Mouse (Mus musculus) limb, embryonic 10.5 days (tissue): Measurements from ENCODE around the gene Eif5a. TPM values are rescaled to one million over a fixed set of nuclear protein-coding genes. Genes with fewer than 3 reads are reported as not detected.
A peak's percentile ranks its signal among the peaks of the same experiment; 100 is the strongest.

Experiments used
- DNase-seq: peaks from one replicate; pipeline ENCODE4 v3.0.0-alpha.2; 2017; ENCODE audit warnings: low spot score
- H3K27ac ChIP-seq: fragments of 300-500 bp; sonication (generic); 2 replicates; pipeline ENCODE4 v1.5.1; 2016; ENCODE audit warnings: mild to moderate bottlenecking
- H3K27me3 ChIP-seq: fragments of 300-500 bp; sonication (generic); 2 replicates; pipeline ENCODE4 v1.6.1; 2016; ENCODE audit warnings: low read depth, mild to moderate bottlenecking; ENCODE audit not compliant: poor library complexity, severe bottlenecking
- H3K36me3 ChIP-seq: fragments of 300-500 bp; sonication (generic); 2 replicates; pipeline ENCODE4 v1.6.1; 2016; ENCODE audit warnings: mild to moderate bottlenecking, moderate library complexity
- H3K4me1 ChIP-seq: fragments of 300-500 bp; sonication (generic); 2 replicates; pipeline ENCODE4 v1.6.1; 2016
- H3K4me3 ChIP-seq: fragments of 300-500 bp; sonication (generic); 2 replicates; pipeline ENCODE4 v1.5.1; 2016; ENCODE audit warnings: mild to moderate bottlenecking, moderate library complexity
- H3K9me3 ChIP-seq: fragments of 300-500 bp; sonication (generic); replicated peaks from 2 replicates; pipeline ENCODE4 v1.6.1; 2016; ENCODE audit warnings: mild to moderate bottlenecking
- WGBS: fragments of 180-500 bp; shearing (Covaris S2); methylation state at CpG from one replicate; pipeline ENCODE4 v1.1.7; 2016; 5-methylcytosine and 5-hydroxymethylcytosine counted together
- polyA plus RNA-seq: library from polyadenylated mRNA; unstranded; fragments of >200 nt; fragmentation: Nextera tagmentation; extraction: Ambion mirVana; gene quantifications from 2 replicates; pipeline ENCODE4 v1.2.1, GENCODE M21; 2016

Gene Eif5a
- polyA plus RNA-seq = 3,029 and 3,766 TPM in 2 replicates

DNA sequence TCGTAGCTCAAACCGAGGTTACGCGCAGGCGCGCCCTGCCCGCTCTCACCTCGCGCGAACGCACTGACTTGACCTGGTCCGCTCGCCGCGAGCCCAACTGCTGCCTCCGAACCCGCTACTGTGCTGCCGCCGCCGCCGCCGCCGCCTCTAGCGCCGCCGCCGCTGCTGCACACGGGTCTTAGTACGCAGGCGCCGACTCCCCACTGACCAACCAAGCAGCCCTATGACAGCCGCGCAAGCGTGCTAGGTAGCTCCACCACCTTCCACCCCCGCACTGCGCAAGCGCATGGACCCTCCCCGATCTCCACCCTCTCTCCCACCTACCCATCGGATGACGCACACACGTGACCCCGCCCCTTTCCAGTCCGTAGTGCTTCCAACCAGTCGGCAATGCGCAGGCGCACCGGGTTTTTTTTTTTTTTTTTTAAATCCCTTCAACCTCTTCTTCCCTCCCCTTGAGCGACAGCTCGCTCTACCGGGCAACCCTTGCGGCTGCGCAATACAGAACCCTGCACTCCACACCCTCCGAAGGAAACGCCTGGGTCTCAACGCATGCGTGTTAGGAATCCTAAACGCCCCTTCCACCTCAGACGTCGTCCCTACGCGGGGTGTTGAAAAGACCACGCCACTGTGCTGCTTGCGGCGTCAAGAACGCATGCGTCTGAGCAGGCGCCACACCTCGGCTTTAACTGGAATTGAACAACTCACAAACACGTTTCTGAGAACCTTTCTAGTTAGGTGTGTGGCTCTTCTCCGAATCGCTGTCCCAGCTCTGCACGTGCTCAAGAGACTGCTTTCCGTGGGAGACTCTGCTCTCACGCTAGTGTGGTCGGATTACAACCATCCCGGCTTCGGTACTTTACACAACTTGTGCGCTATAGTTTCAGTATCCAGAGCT is at the start of gene Eif5a:
Gene Eif5a (minus strand): TSS at position 845 of the 898 bp plus-strand sequence.
- no peaks in the 10 kb centered on the region for H3K9me3 ChIP-seq
- H3K4me3 ChIP-seq = peak within 1 kb of the TSS; percentile 100
- peak; percentile 100 for DNase-seq
- peaks cover 40% of the 10 kb centered on the region for H3K4me1 ChIP-seq
- peak within 1 kb of the TSS; percentile 99 for H3K27ac ChIP-seq
- H3K36me3 ChIP-seq = peaks cover 35% of the 10 kb centered on the region
- under 1% methylated on average over 78 of the region's 78 CpGs for WGBS
- H3K27me3 ChIP-seq = no peaks in the 10 kb centered on the region

DNA sequence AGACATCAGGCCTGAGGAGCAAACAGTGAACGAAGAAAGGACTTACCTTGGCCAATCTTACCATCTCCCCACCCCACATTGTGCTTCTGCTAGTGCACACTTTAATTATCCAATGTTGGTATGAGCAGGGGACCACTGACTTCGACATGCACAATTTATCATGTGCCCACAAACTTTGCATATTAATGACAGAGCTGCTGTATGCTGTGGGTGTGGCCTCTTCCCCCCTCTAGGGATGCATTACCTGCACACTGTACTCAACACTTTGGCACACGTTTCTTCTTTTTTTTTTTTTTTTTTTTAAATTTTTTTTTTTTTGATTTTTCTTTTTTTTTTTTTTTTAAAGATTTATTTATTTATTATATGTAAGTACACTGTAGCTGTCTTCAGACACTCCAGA is 49.0 kb upstream of the Eif5a start:
- Histone ChIP-seq H3K9me3 (no peaks in the 10 kb centered on the region), H3K36me3 (peaks cover 83% of the 10 kb centered on the region), H3K27me3 (peaks cover 32% of the 10 kb centered on the region), H3K4me1 (peaks cover 11% of the 10 kb centered on the region), H3K4me3 (no peak overlapping the region), H3K27ac (no peak overlapping the region)
- DNase-seq = no peak
- WGBS = 93% methylated on average over 3 of the region's 3 CpGs

DNA sequence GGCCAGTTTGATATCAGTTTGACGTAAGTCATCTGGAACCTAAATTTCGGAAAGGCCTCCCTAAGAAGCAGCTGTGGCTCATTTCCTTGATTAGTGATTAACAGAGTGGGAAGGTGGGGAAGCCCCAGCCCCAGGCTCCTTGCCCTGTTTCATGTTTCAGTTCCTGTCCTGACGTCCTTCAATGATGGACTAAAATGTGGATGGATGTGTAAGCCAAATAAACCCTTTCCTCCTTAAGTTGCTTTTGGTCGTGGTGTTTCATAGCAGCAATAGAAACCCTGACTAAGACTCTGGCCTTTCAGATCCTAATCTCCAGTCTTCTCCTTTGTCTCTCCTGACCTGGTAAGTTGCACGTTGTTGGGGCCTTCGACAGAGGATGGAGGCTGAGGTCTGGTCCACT is 48.5 kb upstream of the Eif5a start:
- no peak overlapping the region for H3K27ac ChIP-seq
- peaks cover 37% of the 10 kb centered on the region for H3K27me3 ChIP-seq
- no peak for DNase-seq
- H3K4me1 ChIP-seq = peaks cover 14% of the 10 kb centered on the region
- no peak overlapping the region for H3K4me3 ChIP-seq
- H3K9me3 ChIP-seq = no peaks in the 10 kb centered on the region
- 87% methylated on average over 6 of the region's 6 CpGs for WGBS
- peaks cover 77% of the 10 kb centered on the region for H3K36me3 ChIP-seq

DNA sequence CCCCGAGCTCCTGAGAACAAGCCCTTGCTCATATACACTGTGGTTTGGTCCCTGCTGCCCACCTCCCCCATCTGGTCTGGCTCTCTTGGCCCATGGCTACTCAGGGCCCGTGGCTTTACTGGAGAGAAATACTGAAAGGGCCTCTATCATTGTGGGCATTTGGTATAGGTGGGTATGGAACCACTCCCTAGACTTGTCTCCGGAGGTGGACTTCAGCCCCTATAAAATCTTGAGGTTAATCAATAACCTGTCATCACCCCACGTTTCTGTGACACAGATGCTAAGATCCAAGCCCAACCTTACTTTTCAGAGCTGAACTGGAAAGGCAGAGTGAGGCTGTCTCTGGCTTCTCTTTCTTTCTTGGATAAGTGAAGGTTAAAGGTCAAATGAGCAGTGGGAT is 47.0 kb upstream of the Eif5a start:
- peaks cover 63% of the 10 kb centered on the region for H3K36me3 ChIP-seq

DNA sequence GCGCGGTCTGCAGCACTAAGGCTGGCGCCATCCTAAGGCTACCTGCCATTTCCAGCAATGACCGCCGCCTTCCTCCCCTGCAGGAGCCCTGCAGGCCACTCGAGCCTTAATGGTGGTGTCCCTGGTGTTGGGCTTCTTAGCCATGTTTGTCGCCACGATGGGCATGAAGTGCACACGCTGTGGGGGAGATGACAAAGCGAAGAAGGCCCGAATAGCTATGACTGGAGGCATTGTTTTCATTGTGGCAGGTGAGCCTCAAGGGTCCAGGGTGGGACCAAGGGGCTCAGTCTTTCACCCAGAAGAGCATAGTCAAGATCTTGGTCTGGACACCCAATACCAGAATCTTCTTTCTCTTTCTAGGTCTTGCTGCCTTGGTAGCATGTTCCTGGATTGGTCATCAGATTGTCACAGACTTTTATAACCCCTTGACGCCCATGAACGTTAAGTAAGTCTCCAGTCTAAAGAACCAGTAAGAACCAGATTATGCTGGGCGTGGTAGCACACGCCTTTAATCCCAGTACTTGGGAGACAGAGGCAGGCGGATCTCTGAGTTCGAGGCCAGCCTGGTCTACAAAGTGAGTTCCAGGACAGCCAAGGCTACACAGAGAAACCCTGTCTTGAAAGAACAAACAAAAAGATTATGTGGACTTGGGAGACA is 45.2 kb upstream of the Eif5a start:
- 38% methylated on average over 17 of the region's 17 CpGs for WGBS
- Histone ChIP-seq H3K27me3 (peaks cover 70% of the 10 kb centered on the region), H3K9me3 (no peaks in the 10 kb centered on the region), H3K27ac (peak overlapping the region; percentile 77), H3K4me1 (peaks cover 17% of the 10 kb centered on the region), H3K36me3 (peaks cover 45% of the 10 kb centered on the region), H3K4me3 (peak overlapping the region; percentile 50)
- DNase-seq = no peak

More for the DNA sequence above, 47.0 kb upstream of the Eif5a start:
- no peak for DNase-seq
- 84% methylated on average over 4 of the region's 4 CpGs for WGBS
- no peaks in the 10 kb centered on the region for H3K9me3 ChIP-seq
- H3K27ac ChIP-seq = no peak overlapping the region
- peaks cover 52% of the 10 kb centered on the region for H3K27me3 ChIP-seq
- no peak overlapping the region for H3K4me3 ChIP-seq
- peaks cover 17% of the 10 kb centered on the region for H3K4me1 ChIP-seq

DNA sequence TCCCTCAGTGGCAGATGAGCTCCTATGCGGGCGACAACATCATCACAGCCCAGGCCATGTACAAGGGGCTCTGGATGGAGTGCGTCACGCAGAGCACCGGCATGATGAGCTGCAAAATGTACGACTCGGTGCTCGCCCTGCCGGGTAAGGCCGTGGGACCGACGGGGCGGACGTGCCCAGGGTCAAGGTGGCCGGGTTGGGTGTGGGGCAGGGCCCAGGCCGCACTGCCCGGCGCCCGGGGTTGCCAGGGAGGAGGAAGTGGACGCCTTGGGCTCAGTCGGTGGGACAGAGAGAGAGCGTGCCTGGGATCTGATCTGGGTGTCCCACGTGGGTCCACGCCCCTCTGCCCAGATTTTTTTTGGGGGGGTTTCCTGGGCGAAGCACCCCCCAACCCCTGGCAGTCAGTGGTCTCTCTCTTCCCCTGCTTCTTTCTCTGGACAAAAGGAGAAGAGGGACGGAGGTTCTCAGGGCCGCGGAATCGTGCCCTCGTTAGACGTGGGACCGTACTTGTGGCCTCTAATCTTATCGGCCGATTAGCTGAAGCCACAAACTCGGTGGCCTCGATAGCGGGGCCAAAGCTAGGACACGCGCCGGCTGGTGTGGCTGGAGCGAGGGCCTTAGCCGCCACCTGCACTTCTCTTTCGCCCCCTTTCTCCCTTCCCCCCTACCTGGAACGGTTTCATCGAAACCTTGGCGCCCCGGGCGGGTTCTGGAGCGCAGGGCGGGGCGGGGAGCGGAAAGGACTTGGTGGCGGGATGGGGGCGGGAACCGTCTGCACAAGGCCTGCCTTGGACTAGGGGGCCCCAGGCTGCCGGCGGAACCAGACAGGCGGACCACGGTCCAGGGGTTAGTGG is 44.5 kb upstream of the Eif5a start:
- H3K36me3 ChIP-seq = peaks cover 38% of the 10 kb centered on the region
- 2% methylated on average over 59 of the region's 59 CpGs for WGBS
- peaks cover 77% of the 10 kb centered on the region for H3K27me3 ChIP-seq
- H3K4me3 ChIP-seq = peak overlapping the region; percentile 50
- peak overlapping the region; percentile 77 for H3K27ac ChIP-seq
- no peaks in the 10 kb centered on the region for H3K9me3 ChIP-seq
- DNase-seq = peak; percentile 71
- H3K4me1 ChIP-seq = peaks cover 17% of the 10 kb centered on the region

DNA sequence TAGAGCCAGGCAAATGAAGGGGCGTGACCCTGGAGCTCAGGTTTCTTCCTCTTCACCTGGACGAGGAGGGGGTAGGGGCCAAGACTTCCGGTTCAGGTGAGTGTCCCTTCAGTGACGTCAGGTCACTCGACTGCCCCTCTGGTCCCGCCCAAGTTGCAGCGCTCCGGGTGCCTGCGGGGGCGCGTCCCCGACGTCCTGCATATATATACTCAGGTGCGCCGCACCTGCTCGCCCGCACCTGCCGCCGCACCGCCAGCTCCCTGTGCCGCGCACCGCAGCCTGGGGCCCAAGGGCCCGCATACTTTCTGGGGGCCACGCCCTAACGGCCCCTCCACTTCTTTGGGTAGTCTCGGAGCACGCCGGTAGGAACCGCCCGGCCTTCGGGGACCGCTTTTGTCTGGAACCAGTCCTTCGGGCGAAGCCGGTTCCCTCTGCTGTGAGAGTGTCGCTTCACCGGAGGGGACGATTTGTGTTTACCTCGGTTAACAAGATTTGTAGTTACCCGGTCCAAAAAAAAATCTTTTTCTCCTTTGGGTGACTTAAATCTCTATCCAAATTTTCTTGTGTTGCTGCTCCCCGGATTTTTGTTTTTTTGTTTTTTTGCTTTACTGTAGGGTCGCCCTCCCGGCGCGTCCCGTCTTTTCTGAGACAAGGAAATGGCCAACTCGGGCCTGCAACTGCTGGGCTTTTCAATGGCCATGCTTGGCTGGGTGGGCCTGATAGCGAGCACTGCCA is 43.7 kb upstream of the Eif5a start:
- peak; percentile 51 for DNase-seq
- WGBS = 2% methylated on average over 49 of the region's 49 CpGs
- Histone ChIP-seq H3K4me3 (peak overlapping the region; percentile 50), H3K36me3 (peaks cover 32% of the 10 kb centered on the region), H3K9me3 (no peaks in the 10 kb centered on the region), H3K4me1 (peaks cover 17% of the 10 kb centered on the region), H3K27ac (peak overlapping the region; percentile 77), H3K27me3 (peaks cover 83% of the 10 kb centered on the region)

DNA sequence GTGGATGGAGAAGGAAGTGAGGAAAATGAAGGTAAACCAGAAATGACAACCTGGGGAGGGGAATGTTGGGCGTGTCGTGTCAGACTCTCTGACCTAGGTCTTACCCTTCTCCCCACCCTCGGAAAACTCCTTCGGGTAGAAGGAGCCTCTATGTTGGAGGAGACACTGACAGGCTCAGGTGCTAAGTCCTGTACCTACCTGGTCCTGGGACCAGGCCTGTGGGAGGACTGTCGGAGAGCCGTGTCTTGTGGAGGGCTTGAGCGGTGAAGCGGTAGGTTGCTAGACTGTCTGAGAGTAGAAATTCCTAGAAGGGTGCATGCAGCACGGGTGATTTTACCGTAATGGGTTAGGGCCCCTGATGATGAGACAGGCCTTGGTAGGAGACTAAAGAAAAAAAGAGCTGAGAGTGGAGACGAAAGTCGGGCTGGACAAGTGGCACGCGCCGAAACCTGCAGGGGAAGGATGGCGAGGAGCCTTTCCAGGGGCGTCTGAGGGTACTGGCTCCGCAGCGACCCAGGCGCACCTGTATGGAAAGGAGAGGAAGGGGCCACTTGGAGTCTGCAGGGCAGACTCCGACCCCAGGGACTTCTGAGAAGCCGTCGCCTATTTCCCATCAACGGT is 43.0 kb upstream of the Eif5a start, which contains the start of gene Cldn7:
Gene Cldn7 (plus strand): TSS at position 130 of the 621 bp plus-strand sequence.
- H3K4me1 ChIP-seq = peaks cover 17% of the 10 kb centered on the region
- no peaks in the 10 kb centered on the region for H3K9me3 ChIP-seq
- peaks cover 83% of the 10 kb centered on the region for H3K27me3 ChIP-seq
- WGBS = 9% methylated on average over 24 of the region's 24 CpGs
- H3K27ac ChIP-seq = 0 out of 2 replicates have a peak within 1 kb of the TSS, but pooled peaks have one; percentile 2
- peaks cover 25% of the 10 kb centered on the region for H3K36me3 ChIP-seq
- peak; percentile 42 for DNase-seq
- peak within 1 kb of the TSS; percentile 50 for H3K4me3 ChIP-seq

DNA sequence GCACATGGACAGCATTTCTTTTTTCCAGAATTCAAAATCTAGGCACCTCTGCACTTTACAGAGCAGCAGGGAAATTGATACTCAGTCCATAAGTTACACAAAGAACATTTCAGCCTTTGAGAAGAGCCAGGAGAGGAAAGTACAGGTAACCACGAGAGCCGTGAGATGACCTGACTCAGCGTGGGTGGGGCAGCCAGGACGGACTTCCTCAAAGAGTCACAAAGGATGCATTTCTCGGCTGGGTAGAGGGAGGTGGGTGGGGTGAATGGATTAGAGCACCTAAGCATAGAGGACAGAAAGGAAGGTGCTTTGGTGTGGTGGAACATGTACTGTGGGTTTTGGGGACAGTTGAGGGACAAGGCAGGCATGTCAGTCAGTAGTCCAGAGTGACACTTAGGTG is 40.1 kb upstream of the Eif5a start:
- Histone ChIP-seq H3K4me3 (no peak overlapping the region), H3K9me3 (no peaks in the 10 kb centered on the region), H3K36me3 (0 out of 2 replicates have a peak, but pooled peaks cover 2% of the 10 kb centered on the region), H3K27ac (no peak overlapping the region), H3K4me1 (peaks cover 17% of the 10 kb centered on the region), H3K27me3 (peaks cover 61% of the 10 kb centered on the region)
- 47% methylated on average over 5 of the region's 5 CpGs for WGBS
- no peak for DNase-seq

DNA sequence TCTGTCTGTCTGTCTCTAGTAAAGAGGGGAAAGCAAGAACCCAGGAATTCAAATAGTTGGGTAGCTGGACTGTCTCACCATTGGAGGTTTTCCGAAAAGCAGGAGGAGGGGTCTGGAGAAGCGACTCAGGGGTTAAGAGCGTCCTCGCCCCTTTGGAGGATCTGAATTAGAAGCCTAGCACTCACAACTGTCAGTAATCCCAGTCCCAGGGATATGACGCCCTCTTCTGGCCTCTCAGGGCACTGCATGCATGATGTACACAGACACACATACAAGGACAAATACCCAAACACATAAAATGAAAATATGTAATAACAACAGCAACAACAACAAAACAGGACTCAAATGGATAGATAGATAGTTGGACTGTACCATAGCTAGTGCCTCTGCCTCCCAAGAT is 38.9 kb upstream of the Eif5a start:
- no peak for DNase-seq
- no peak overlapping the region for H3K27ac ChIP-seq
- no peak overlapping the region for H3K4me3 ChIP-seq
- peaks cover 6% of the 10 kb centered on the region; the same call in 1 of the 2 replicates for H3K4me1 ChIP-seq
- no peaks in the 10 kb centered on the region for H3K9me3 ChIP-seq
- H3K36me3 ChIP-seq = no peaks in the 10 kb centered on the region
- 32% methylated on average over 5 of the region's 5 CpGs for WGBS
- peaks cover 49% of the 10 kb centered on the region for H3K27me3 ChIP-seq

DNA sequence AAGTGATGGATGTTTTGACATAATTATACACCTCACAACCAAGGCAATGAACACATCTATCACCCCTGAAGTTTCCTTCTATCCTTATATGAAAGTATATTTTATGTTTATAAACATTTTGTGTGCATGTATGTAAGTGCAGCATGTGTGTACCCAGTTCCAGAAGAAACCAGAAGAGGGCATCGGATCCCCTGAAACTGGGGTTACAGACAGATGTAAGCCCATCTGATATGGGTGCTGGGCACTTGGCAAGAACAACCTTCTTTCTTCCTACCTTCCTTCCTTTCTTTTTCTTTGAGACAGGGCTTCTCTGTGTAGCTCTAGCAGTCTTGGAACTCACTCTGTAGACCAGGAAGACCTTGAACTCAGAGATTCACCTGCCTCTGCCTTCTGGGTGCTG is 34.5 kb upstream of the Eif5a start:
- Histone ChIP-seq H3K4me1 (no peaks in the 10 kb centered on the region), H3K27me3 (0 out of 2 replicates have a peak, but pooled peaks cover 6% of the 10 kb centered on the region), H3K36me3 (no peaks in the 10 kb centered on the region), H3K27ac (no peak overlapping the region), H3K9me3 (no peaks in the 10 kb centered on the region), H3K4me3 (no peak overlapping the region)
- WGBS = 71% methylated on average over 1 of the region's 1 CpGs
- DNase-seq = no peak
